Mouse (Mus musculus) gastrocnemius, postnatal 10 days (tissue): Measurements from ENCODE around the gene Ceacam9. TPM values are rescaled to one million over a fixed set of nuclear protein-coding genes. Genes with fewer than 3 reads are reported as not detected.
"Not testable (repeated sequence)": the region's sequence is repeated elsewhere in the genome, so short reads cannot be mapped to it uniquely, and the experiment has no call there.

Source experiments
- DNase-seq: peaks from one replicate; pipeline ENCODE4 v3.0.0; 2021; ENCODE audit warnings: mixed read lengths
- long read RNA-seq, 2 experiments: library from polyadenylated mRNA; stranded (forward); transcript quantifications; one replicate each; pipeline ENCODE4 v2.0.0; 2021
- total RNA-seq, 2 experiments: library from RNA; stranded (reverse); gene quantifications; 2 replicates each; pipeline ENCODE4 v1.2.3; 2021

Gene Ceacam9
- total RNA-seq: not detected
- long read RNA-seq, experiment 1: 0 reads
- long read RNA-seq, experiment 2: 0 reads

- DNase-seq: no peak
These were observed at the start of gene Ceacam9 for GRCm38 (mm10) chr7:16721629-16722028. Gene Ceacam9, plus strand, starts transcription at chr7:16721929.

GRCm38 (mm10) chr7:16673823-16674222 lies 47.9 kb upstream of the Ceacam9 start:
- no peak for DNase-seq

- DNase-seq: not testable (repeated sequence)
These were observed 47.0 kb upstream of the Ceacam9 start for GRCm38 (mm10) chr7:16674699-16675098.

GRCm38 (mm10) chr7:16675605-16676004 lies 46.1 kb upstream of the Ceacam9 start, which contains the start of gene Ceacam15:
Gene Ceacam15, minus strand, starts transcription at chr7:16675705.
- DNase-seq: no peak

- not testable (repeated sequence) for DNase-seq
These were observed 41.5 kb upstream of the Ceacam9 start for GRCm38 (mm10) chr7:16680194-16680593.

GRCm38 (mm10) chr7:16689196-16689595 lies 32.5 kb upstream of the Ceacam9 start:
- no peak for DNase-seq

GRCm38 (mm10) chr7:16695025-16695424 lies 26.7 kb upstream of the Ceacam9 start:
- peak; percentile 39 for DNase-seq

- no peak for DNase-seq
These were observed 22.7 kb upstream of the Ceacam9 start for GRCm38 (mm10) chr7:16699042-16699441.

- no peak for DNase-seq
These were observed 21.1 kb upstream of the Ceacam9 start for GRCm38 (mm10) chr7:16700583-16700982.

GRCm38 (mm10) chr7:16706385-16706784 lies 15.3 kb upstream of the Ceacam9 start:
- no peak for DNase-seq

- DNase-seq: no peak
These were observed 13.5 kb upstream of the Ceacam9 start for GRCm38 (mm10) chr7:16708244-16708643.

GRCm38 (mm10) chr7:16710604-16711003 lies 11.1 kb upstream of the Ceacam9 start:
- no peak for DNase-seq

- DNase-seq: no peak
These were observed 8.9 kb upstream of the Ceacam9 start for GRCm38 (mm10) chr7:16712633-16713415.

GRCm38 (mm10) chr7:16716456-16717152 lies 5.1 kb upstream of the Ceacam9 start:
- DNase-seq: not testable (repeated sequence)

GRCm38 (mm10) chr7:16722490-16722889 lies 761 bp downstream of the Ceacam9 start:
- DNase-seq: not testable (repeated sequence)

GRCm38 (mm10) chr7:16728596-16729348 lies 7.0 kb downstream of the Ceacam9 start:
- DNase-seq: peak; percentile 81

GRCm38 (mm10) chr7:16729563-16729962 lies 7.8 kb downstream of the Ceacam9 start:
- DNase-seq: not testable (repeated sequence)

GRCm38 (mm10) chr7:16730791-16731190 lies 9.1 kb downstream of the Ceacam9 start:
- DNase-seq: no peak

- DNase-seq: no peak
These were observed 10.2 kb downstream of the Ceacam9 start for GRCm38 (mm10) chr7:16731893-16732422.

GRCm38 (mm10) chr7:16737606-16738072 lies 15.9 kb downstream of the Ceacam9 start:
- no peak for DNase-seq

- peak; percentile 91 for DNase-seq
These were observed 16.5 kb downstream of the Ceacam9 start, which contains the start of gene Ap2s1 for GRCm38 (mm10) chr7:16738073-16738696. Gene Ap2s1, plus strand, starts transcription at chr7:16738410.
